Mouse (Mus musculus): ENCODE data around the gene Kcnab1.

GRCm38 (mm10) chr3:65262506-65263422, 153.6 kb downstream of the Kcnab1 start:
- TF ChIP-seq CTCF (IDR thresholded peaks at IDR 0.05; ENCODE audit: extremely low read depth, insufficient read length, insufficient replicate concordance, low read depth, low read length) = no peak
- TF ChIP-seq POLR2A (IDR thresholded peaks at IDR 0.05; ENCODE audit: low read depth, low read length) = no peak
